Mouse (Mus musculus) liver (tissue): ENCODE results near the gene Sumo2.
"Not testable (repeated sequence)": the region's sequence is repeated elsewhere in the genome, so short reads cannot be mapped to it uniquely, and the experiment has no call there.

ENCODE experiments used
- DNase-seq: peaks from one replicate; pipeline ENCODE4 v3.0.0-alpha.2; 2020; ENCODE audit warnings: mixed read lengths

Sumo2 gene

DNA sequence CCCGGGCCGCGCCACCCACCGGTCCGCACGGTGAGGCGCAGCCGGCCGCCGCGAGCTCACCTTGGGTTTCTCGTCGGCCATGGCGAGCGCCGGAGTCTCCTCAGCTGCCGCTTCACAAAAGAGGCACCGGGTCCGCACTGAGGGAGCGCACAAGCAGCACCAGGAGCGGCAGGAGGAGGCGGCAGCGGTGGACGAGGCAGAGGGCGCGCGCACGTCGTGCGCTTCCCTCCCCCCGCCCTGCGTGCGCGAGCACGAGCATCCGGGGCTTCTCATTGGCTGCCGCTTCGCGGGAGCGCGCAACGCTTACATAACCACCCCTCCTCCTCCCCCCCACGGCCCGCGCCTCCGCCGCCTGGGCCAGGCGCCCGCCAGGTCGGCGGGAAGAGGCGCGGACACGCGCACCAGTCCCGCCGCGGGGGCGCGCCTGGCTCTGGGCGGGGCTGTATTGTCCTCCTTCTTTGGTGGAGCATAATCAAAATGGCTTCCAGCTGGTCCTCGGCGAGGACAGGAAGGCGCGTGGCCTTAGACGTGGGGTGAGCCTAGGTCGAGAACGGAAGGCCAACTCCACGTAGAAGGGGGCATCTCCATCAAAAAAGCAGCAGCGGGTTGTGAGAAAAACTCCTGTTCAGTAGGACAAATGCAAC, at the start of gene Sumo2:
TSS of gene Sumo2 (minus strand) at position 239 of the 644 bp plus-strand sequence.
- peak; percentile 99 for DNase-seq

DNA sequence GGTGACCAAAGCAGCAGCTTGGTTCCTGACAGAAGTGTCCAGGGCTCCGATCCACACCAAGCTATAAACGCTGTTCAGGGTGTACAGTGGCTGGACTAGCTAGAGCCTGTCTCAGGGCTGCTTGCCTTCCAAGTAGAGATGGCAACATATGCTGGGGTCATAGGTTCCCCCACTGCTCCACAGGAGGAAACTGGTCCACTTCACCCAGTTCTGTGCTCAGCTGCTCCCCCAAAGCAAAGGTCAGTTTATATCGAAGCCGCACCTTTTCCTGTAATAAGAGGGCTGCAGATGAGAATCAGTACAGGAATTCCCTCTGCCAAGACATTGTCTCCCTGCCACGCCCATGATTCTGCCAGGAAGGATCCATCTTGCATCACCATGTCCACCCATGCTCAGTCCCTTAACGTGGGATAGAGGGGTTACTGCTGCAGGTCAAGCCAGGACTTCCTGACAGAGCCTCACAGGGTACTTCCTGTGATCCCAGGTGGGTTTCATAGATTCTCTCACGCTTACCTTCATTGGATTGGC, 49.6 kb upstream of the Sumo2 start:
- DNase-seq, result no peak

DNA sequence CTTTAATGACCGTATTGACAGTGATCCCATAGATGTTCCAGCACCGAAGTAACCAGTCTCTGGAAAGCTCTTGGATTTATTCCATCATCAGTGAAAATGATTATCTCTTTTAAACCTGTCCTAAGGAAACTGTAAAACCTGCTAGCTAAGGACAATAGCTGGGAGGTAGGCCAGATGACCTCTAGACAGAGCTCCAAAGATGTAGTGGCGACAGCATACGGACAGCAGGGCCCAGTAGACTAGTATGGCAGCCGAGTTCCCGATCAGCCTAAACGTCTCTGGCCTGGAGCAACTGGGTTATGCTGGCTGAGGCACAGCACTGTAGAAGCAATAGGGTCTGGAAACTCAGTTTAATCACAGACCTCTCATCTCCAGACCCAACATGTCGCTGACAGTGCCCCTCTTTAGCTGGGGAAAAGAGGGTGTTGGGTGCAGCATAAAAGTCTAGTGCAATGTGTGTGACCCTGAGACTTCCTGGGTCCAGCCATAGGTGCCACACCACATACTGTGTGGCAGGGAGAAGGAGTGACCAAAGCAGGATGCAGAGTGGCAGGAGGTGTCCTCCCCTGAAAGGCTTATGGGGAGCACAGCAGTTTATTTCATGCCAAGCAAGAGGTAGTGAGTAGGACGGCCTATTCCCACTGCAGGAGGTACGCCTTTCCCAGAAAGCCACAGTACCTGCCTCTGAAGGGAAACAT, 48.4 kb upstream of the Sumo2 start:
- DNase-seq, result no peak

DNA sequence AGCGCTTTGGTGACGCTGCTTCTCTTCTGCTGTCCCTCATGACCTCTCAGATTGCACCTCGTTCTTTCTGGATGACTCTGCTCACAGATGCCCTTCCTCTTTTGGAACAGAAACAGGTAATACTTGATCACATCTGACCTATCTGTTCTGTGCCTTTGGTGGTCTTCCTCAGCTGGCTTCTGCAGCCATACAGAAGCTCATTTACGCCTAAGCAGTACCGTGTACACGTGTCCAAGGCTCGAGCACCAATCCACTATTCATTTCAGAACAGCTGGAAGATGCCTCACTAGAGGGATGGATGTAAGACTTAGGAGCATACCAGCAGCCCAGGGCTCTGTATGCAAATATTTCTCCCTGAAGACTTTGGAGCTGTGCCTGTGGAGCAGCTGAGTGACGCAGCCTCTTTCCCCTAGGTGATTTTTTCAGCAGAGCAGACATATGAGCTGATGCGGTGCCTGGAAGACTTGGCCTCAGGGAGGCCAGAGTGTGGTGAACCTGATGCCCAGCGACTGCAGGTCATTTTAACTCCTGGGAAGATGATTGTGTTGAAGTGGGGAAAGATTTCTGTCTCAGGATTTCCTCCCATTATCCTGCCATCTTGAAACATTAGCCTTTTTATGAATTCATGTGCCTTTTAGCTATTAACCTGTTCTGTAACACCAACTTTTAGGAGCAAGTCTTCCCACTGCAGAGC, 47.0 kb upstream of the Sumo2 start:
- no peak for DNase-seq

DNA sequence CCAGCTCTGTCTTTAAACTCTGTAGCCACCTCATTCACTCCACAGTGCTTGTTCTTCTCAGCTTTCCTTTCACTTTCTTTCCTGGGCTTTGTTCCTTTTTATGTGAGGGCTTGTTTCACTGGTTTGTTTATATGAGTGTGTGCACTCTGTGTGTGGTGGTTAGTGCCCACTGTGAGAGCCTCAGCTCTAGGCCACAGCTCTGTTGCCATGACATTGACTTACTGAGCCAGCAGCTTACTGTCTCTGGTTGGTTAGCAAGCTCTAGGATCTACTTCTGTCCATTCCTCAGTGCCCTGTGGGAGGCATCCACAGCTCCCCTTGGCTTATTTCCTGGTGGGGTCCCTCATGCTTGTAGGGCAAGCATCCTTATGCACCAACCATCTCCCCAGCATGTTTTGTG, 43.0 kb upstream of the Sumo2 start:
- no peak for DNase-seq

DNA sequence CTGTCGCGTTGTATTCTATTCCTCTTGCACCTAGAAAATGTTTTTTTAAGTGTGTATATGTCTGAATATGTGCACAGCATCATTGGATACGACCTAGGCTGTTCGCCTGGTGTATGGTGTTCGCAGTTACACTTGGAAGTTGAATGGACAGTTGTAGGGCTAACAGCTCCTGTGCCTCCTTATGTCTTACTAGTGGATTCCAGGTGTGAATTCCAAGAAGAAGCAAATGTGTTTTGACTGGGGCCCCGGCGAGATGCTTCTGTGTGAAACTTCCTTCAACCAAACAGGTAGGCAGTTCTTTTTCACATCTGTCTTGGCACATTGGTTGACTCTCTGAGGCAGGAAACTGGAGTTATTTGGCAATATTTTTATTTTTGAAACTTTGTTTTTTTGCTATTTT, 28.9 kb upstream of the Sumo2 start:
- DNase-seq, result no peak

DNA sequence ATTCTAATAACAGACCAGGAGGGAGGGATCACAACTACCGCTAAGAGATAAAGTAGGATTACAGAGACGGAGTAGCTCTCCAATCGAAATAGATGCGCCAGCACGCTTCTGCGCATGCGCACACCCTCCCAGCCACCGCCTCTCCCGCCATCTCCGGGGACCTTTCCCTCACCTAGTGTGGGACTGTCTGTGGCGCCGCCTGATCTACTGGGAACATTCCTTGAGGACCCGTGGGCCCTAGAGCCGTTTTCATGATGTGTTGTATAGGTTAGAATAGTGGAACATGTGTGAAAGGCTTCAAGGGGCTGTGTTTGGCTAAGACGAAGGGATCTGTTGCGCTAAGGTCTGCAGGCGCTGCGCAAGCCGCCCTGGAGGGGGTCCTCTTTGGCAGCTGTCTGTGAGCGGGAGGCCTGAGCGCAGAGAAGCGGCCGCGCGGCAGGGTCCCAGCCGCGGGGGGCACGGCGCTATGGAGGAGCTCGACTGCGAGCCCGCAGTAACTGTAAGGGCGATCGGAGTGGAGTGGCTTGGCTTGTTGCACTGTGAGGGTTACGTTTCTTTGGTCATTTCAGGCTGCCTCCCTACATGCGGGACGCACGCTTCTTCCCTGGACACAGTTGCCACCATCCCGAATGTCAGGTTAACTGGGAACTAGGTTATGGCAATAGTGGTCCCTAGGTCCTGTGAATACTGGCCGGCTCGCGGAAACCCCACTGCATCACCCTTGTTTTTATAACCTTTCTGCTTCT, 28.2 kb upstream of the Sumo2 start, which contains the start of gene Nup85:
TSS of gene Nup85 (plus strand) at position 371 of the 746 bp plus-strand sequence.
- DNase-seq, result peak; percentile 99

DNA sequence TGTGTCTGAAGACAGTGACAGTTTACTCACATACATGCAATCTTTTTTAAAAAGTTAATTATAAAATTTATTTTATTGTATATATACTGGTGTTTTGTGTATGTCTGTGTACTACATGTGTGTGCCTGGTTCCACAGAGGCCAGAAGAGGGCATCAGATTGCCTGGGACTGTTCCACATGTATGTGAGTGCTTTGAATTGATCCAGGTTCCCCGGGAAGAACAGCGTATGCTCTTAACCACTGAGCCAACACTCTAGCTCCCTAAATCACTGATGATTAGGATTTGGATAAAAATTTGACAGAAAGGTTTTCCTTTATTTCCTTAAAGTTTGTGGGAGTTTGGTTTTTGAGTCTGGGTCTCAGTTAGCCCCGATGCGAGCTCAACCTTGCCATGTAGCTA, 27.3 kb upstream of the Sumo2 start:
- peak; percentile 46 for DNase-seq

DNA sequence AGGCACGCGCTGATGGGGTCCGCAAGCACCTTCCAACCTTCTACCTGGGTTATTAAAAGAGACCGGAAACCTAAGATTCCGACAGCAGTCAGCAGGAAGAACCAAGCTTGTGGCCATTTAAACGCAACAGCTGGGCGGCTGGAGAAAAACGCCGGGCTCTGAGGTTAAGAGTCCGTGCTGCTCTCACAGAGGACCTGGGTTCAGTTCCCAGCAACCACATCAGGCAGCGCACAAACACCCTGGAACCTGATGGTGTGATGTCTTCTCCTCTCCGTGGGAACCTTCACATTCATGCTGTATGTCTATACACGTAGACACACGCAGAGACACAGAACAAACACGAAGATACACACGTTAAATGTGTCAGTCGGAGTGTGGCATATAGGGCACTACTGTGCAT, 19.6 kb upstream of the Sumo2 start:
- no peak for DNase-seq

DNA sequence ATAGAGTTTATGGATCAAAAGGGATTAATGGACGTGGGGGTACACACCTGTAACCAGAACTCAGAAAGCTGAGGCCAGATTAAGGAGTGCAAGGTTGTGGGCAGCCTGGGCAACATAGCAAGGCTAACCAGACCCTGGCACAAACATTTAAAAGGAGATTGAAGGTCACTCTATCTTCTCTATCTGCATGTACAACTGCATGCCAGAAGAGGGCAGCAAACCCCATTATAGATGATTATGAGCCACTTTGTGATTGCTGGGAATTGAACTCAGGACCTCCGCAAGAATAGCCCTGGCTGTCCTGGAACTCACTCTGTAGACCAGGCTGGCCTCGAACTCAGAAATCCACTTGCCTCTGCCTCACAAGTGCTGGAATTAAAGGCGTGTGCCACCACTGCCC, 16.7 kb upstream of the Sumo2 start:
- no peak for DNase-seq

DNA sequence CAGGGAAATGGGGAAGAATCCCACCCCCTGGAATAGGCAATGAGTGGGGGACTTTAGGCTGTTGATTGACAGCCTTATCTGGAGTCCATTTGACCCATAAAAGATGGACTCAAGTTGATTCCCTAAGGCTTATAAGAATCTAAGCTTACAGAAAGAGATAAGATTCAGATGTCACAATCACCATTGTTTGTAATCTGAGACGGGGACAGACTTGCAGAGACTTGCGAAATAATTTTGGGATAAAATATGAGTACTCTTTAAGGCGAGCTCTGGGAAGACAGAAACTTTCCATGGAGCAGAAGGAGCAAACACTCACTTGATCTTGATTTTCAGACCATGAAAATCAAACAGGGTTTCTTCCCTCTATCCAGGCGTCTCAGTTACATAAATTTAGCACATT, 7.5 kb upstream of the Sumo2 start:
- no peak for DNase-seq

DNA sequence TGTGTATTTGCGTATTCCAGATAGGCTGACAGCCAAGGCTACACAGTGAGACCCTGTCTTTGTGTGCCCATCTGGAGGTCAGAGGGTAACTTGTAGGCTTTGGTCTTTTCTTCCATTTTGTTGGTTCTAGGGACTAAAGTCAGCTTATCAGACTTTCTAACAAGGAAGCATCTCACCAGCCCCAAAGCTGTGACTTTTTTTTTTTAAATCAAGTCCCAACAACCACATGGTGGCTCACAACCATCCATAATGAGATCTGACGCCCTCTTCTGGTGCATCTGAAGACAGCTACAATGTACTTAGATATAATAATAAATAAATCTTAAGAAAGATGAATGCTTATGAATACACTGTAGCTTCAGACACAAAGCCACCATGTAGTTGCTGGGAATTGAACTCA, 2.0 kb upstream of the Sumo2 start:
- no peak for DNase-seq

DNA sequence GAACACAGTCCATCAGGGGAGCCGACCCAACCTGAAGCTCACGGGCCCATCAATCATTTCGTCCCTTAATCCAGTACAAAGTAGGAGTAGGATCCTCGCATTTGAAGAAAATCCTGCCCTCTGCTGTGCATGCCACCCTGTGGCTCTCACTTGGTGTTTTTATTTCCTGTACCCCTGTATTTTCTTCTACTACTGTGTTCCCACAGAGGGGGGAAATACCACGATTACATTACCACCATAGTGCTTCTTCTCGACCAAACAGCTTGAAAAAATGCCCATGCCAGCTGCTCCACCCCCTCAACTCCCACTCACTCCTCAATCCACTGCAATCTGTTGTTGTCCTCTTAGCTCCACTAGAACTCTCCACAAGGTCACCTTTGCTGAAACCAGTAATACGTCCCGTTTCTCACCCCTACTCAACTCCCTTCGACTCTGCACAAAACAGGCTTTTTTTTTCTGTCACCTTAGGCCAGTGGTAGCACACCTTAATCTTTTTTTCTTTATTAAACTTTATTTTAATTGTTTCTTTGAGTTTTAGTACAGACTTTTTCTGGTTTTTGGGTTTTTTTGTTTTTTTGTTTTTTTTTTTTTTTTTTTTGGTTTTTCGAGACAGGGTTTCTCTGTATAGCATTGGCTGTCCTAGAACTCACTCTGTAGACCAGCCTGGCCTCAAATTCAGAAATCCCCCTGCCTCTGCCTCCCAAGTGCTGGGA, 936 bp upstream of the Sumo2 start:
- no peak for DNase-seq

DNA sequence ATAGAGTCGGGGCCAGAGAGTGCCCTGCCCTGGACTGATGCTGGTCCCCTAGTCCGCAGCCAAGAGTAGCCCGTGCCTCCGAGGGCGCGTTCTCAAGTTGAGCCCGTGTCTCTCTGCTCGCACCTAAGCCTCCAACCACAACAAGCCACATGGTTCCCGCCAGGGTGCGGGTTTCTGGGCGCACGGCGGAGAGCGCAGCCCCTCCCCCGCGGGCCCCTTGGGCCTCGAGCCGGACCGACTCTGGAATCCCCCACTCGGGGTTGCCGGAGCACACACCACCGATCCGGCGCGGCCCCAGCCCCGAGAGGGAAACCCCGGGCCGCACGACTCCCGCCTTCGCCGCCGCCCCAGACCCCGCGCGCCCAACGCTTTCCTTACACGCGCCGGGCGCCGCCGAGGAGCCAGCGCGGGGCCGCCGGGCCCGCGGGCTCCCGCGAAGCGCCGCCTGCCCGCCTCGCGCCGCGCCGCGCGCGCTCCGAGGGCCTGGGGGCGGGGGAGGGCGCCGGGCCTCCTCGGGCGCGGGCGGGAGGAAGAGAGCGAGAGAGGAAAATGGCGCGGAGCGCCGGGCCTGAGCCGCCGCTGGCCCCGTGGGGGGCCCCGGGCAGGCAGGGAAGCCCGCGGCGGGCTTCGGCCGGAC, 557 bp downstream of the Sumo2 start:
- peak; percentile 70 for DNase-seq

DNA sequence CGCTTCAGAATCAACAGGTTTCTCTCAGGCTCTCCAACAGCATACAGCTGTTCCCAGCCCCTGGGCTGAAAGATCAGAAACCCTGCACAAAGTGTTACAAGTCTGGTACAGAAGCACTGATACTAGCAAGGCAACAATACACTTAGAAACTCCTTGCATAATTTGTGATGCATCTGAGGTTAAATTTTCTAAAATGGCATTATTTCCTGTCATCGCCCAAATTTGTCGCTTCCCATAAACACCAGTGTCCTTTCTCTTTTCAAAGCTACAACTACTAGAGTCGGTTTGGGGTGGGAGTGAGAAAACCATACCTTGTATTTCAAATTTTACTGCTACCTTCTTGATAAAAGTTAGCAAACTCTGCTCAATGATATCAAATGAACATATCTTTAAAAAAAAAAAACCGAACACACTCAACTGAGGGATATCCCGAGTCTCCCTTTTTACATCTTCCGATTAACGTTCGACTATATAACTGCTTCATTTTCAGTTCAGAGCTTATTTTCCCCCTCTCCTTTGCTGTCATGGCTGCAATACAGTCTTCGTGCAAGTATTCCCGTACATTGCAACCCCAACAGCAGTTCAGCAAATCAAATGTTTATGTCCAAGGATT, 1.2 kb downstream of the Sumo2 start:
- DNase-seq, result no peak

DNA sequence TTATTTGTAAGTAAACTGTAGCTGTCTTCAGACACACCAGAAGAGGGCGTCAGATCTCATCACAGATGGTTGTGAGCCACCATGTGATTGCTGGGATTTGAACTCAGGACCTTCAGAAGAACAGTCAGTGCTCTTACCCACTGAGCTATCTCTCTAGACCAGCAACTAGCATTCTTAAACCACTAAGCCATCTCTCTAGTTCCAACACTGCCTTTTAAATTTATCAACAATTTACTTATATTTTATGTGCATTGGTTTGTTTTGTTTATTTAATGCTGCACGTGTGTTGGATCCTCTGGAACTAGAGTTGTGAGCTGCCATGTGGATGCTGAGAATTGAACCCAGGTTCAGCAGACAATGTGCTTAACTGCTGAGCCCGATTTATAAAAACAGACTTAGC, 9.6 kb downstream of the Sumo2 start:
- DNase-seq, result not testable (repeated sequence)

DNA sequence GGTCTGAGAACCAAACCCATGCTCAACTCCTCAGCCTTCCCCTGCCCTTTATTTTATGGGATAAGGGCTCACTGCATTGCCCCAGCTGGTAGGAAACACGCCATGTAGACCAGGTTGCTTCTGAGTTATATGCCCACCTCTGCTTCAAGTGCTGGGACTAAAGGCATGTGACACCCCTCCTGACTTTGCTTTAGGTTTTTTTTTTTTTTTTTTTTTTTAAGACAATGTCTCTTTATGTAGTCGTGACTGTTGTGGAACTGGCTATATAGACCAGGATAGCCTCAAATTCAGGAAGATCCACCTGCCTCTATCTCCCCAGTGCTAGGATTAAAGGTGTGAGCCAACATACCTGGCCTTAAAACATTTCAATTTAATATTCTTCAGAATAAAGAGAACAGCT, 13.4 kb downstream of the Sumo2 start:
- DNase-seq, result no peak

DNA sequence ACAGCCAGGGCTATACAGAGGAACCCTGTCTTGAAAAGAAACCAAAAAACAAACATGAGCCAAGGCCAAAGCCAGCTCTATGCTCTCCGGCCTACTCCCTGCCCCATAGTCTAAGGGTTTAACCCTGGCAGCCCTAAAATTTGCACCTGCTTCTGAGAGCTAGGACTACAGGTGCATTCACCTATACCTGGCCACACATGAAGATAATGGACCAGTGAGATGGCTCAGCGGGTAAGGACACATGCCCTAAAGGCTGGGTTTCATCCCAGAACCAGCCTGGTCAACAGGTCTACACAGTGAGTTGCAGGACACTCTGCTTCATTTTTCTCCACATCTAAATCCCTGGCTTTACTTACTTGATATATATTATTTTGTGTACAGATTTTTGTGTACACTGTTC, 13.8 kb downstream of the Sumo2 start:
- DNase-seq, result no peak

DNA sequence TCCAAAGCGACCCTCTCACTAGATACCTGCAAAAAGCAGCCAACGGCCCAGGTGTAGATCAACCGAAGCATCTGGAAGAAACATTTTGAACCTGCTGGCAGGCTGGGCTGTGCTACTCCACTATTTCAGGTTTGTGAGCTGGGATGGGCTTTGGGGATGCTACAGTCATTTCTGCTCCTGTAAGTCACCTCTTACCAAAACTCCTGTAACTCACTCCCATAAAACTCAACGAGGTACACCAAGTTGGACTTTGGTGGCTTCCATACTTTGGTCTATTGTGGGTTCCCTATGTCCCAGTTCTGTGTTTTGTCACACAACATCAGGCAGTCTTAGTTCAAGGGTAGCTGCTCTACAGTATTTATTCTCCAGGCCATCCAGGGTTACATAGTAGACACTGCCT, 15.0 kb downstream of the Sumo2 start:
- DNase-seq, result no peak

DNA sequence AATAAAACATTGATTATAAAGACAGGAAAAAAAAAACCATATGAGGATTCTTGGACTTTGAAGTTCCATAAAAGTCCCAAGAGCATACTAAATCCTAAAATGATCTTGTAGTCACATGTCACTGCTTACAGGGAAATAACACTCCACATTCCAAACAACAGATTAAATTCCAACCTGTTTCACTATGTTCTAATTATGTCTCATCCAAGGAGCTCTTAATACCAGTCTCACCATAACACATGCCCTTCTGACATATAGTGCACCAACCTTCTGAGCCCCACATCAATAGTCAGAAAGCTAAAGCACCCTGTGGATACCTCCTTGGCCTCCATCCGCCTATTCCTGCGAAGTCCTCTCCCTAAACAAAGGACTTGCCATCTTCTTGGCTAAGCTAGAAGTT, 15.9 kb downstream of the Sumo2 start:
- no peak for DNase-seq

DNA sequence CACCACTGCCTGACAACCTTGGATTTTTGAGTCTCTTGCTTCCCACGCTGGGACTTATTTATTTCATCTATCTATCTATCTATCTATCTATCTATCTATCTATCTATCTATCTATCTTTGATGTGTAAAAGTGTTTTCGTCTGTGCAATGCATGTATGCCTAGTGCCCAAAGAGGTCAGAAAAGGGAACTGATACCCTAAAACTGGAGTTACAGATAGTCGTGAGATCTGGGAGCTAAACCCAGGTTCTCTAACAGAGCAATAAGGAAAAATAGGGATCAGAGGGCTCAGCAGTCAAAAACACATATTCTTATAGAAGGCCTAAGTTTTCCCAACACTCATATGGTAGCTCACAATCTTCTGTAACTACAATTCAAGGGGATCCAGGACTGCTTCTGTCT, 16.5 kb downstream of the Sumo2 start:
- no peak for DNase-seq

DNA sequence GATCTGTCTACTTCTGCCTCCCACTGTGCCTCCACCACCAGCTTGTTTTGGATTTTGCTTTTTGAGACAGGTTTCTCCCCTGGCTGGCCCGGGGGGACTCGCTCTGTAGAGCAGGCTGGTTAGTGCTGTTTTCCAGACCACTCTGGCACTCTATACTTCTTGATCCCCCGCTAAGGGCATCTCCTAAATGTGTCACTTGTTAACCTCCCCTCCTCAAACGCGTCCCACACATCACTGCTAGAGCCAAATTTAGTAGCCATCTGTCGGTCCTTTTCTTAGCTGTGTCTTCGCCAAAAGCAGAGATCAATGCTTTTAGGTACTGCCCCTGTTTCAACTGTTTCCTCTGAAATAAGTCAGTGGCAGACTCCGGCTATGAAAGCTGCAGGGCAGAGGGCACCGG, 17.4 kb downstream of the Sumo2 start:
- no peak for DNase-seq
